Mouse (Mus musculus) heart, adult 2 months (tissue): ENCODE data around the gene Olfr1368. TPM values are rescaled to one million over a fixed set of nuclear protein-coding genes. Genes with fewer than 3 reads are reported as not detected.
A peak's percentile ranks its signal among the peaks of the same experiment; 100 is the strongest.

Source experiments
- DNase-seq, 2 experiments: peaks; one replicate each; pipeline ENCODE4 v3.0.0; 2021
- H3K27ac ChIP-seq: fragments of 200-600 bp; 2 replicates; pipeline ENCODE4 v1.8.1; 2022
- H3K27me3 ChIP-seq: fragments of 200-500 bp; 2 replicates; pipeline ENCODE4 v1.6.1; 2012; ENCODE audit warnings: mild to moderate bottlenecking, low read length, inconsistent platforms, mixed read lengths; ENCODE audit not compliant: control insufficient read depth, insufficient read depth
- H3K36me3 ChIP-seq: fragments of 200-500 bp; 2 replicates; pipeline ENCODE4 v1.6.1; 2012; ENCODE audit warnings: low read length, inconsistent platforms; ENCODE audit not compliant: control insufficient read depth, insufficient read depth
- H3K4me1 ChIP-seq: fragments of 200-500 bp; 2 replicates; pipeline ENCODE4 v1.6.1; 2011; ENCODE audit warnings: low read length; ENCODE audit not compliant: control insufficient read depth, insufficient read depth
- H3K4me3 ChIP-seq: fragments of 200-600 bp; 2 replicates; pipeline ENCODE4 v1.8.1; 2022
- H3K79me2 ChIP-seq: fragments of 200-500 bp; replicated peaks from 2 replicates; pipeline ENCODE4 v1.6.1; 2012; ENCODE audit warnings: mild to moderate bottlenecking, inconsistent platforms, low read length, moderate library complexity, mixed read lengths; ENCODE audit not compliant: control insufficient read depth, insufficient read depth
- H3K9ac ChIP-seq: fragments of 200-500 bp; 2 replicates; pipeline ENCODE4 v1.6.1; 2012; ENCODE audit warnings: low read depth, mild to moderate bottlenecking, control low read depth, inconsistent platforms, low read length, mixed read lengths
- CTCF ChIP-seq: fragments of 200-600 bp; IDR thresholded peaks from 2 replicates; pipeline ENCODE4 v1.8.1; 2022; ENCODE audit warnings: antibody characterized with exemption, mild to moderate bottlenecking, moderate library complexity
- EP300 ChIP-seq: fragments of 200-500 bp; IDR thresholded peaks from 2 replicates; pipeline ENCODE4 v1.6.1; 2011; ENCODE audit warnings: low read depth, low read length, control low read depth; ENCODE audit not compliant: insufficient read depth
- POLR2A ChIP-seq: fragments of 200-500 bp; IDR thresholded peaks from 2 replicates; pipeline ENCODE4 v1.6.1; 2011; ENCODE audit warnings: mild to moderate bottlenecking, low read depth, low read length, control low read depth; ENCODE audit not compliant: insufficient read depth
- WGBS: fragments of 180-500 bp; shearing (Covaris S2); methylation state at CpG from one replicate; pipeline ENCODE4 v1.1.7; 2018; 5-methylcytosine and 5-hydroxymethylcytosine counted together
- intact Hi-C: fragments of 180-260 bp; cut with DNase I; formaldehyde crosslinking; loops from one replicate; pipeline ENCODE4 v1.15.1; 2025
- polyA plus RNA-seq: library from polyadenylated mRNA; depleted of rRNA; stranded (reverse); fragments of >200 nt; gene quantifications from 2 replicates; pipeline ENCODE4 v1.2.3, GENCODE M21; 2012
- total RNA-seq, 2 experiments: library from RNA; stranded (reverse); gene quantifications; 2 replicates each; pipeline ENCODE4 v1.2.3; 2021

The Olfr1368 gene
- total and polyA plus RNA-seq, 3 experiments, result not detected

DNA sequence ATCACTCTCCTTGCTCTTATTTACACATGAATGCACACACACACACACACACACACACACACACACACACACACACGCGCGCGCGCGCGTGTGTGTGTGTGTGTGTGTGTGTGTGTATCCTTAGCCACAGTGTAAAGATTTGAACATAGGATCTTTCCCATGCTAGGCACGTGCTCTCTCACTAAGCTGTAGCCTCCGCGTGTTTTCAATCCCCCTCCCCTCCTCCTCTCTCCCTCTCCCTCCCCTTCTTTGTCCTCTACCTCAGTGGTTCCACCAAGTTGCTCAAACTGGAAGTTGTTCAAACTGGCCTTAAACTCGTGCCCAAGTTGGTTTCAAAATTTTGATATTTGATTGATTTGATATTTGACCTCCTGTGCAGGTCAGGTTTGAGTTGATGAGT is 31.1 kb upstream of the Olfr1368 start:
- no peaks in the 10 kb centered on the region for H3K27me3 ChIP-seq
- intact Hi-C loops, result loop anchor here (10.0 kb wide), 1 partner anchor 1082 kb away; the partner anchor contains the start of gene Elmo1
- peaks cover 2% of the 10 kb centered on the region for H3K36me3 ChIP-seq
- no peak overlapping the region for H3K27ac ChIP-seq
- no peak overlapping the region for H3K9ac ChIP-seq
- TF ChIP-seq POLR2A, result no peak
- H3K79me2 ChIP-seq, result no peaks in the 10 kb centered on the region
- DNase-seq, result no peak
- H3K4me3 ChIP-seq, result no peak overlapping the region
- 79% methylated on average over 11 of the region's 11 CpGs for WGBS
- peaks cover 1% of the 10 kb centered on the region for H3K4me1 ChIP-seq

DNA sequence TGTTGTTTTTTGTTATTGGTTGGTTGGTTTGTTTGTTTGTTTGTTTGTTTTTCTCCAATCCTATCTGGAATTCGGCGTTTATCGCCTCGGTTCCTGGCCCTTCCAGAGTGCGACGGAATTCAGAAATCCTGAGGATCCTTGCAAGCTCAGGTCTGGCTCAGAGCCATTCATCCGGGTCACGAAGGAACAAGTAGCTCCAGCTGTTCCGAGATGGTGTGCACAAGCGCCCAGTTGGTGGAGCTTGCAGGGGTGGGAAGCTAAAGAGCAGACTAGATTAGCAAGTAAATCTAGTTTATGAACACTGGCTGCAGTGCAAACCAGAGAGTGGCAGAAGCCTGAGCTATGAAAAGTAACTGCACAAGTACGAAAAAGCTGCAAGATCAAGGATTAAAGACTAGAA is 27.4 kb upstream of the Olfr1368 start:
- peak overlapping the region; percentile 61 for H3K27ac ChIP-seq
- no peaks in the 10 kb centered on the region for H3K36me3 ChIP-seq
- intact Hi-C loops, result loop anchor here (2.0 to 10.0 kb wide), 6 partner anchors 28 to 1078 kb away; partner anchors contain the start of genes Elmo1 and Zscan26
- DNase-seq, result peak; percentile 89
- 0% methylated on average over 11 of the region's 11 CpGs for WGBS
- H3K79me2 ChIP-seq, result no peaks in the 10 kb centered on the region
- peak overlapping the region; percentile 39 for H3K4me3 ChIP-seq
- H3K4me1 ChIP-seq, result no peaks in the 10 kb centered on the region; the same call in 1 of the 2 replicates
- no peak for TF ChIP-seq EP300
- no peak for TF ChIP-seq CTCF
- peak; percentile 62 for TF ChIP-seq POLR2A
- H3K9ac ChIP-seq, result peak overlapping the region; percentile 25; the same call in 1 of the 2 replicates
- H3K27me3 ChIP-seq, result no peaks in the 10 kb centered on the region

DNA sequence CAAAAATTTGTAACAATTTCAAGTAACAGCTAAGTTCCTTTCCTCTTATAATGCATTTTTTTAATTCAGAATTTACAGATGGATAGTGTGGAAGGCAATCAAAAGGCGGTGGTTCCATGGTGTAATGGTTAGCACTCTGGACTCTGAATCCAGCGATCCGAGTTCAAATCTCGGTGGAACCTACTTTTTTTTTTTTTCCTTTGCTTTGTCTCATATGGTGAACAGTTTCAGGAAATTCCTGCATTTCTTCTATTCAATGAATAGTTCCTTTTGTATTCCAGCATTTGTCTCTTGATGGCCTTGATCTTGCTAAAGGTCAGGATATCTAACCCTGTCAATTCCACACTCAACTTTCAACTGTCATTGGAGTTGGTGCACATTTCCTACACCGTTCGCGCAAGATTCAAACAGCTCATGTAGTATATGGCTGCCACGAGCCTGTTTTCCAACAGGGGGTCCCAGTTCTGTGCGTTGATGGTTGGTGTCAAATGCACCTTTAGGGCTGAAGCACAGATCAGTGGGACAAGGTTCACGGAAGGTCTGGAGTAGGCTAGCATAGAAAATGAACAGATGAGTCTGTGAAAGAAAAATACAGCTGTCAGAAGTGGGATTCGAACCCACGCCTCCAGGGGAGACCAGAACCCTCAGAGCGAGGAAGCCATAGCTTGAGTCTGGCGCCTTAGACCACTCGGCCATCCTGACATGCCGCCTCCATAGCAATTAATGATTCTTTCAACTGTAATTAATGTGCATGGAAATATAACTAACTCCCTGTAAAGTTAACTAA is 26.8 kb upstream of the Olfr1368 start:
- Histone ChIP-seq H3K79me2 (no peaks in the 10 kb centered on the region), H3K36me3 (no peaks in the 10 kb centered on the region), H3K4me1 (no peaks in the 10 kb centered on the region; the same call in 1 of the 2 replicates), H3K27me3 (no peaks in the 10 kb centered on the region), H3K9ac (peak overlapping the region; percentile 20; the same call in 1 of the 2 replicates), H3K4me3 (peak overlapping the region; percentile 43), H3K27ac (peak overlapping the region; percentile 61)
- 1% methylated on average over 16 of the region's 16 CpGs for WGBS
- TF ChIP-seq EP300 (peak; percentile 77; the same call in 1 of the 2 replicates), CTCF (no peak)
- DNase-seq, result peak; percentile 75 to 77
- intact Hi-C loops, result loop anchor here (2.0 to 10.0 kb wide), 6 partner anchors 28 to 1078 kb away; partner anchors contain the start of genes Elmo1 and Zscan26

DNA sequence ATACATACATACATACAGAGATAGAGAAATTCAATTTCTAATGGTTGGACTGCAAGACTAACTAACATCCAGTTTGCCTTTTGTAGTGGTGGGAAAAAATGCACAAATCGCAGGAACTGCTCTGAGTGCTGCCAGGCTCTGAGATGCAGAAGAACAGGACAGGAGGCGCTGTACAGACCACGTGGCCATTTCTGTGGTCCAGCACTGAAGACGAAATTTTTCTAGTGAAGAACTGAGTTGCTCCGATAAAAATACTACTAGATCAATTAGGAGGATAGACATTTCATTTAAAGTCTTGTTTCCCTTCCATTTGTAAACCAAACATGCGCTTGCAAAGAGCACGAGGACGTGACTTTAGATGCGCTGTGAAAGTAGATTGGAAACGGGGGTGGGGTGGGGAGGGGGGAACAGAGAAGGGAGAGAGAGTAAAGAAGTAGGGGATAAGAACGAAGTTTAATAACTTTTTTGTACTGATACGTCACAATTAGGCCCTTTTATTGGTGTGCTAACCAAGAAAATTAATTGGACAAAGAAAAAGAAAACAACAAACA is 26.0 kb upstream of the Olfr1368 start:
- Histone ChIP-seq H3K4me1 (no peaks in the 10 kb centered on the region; the same call in 1 of the 2 replicates), H3K9ac (no peak overlapping the region), H3K27ac (no peak overlapping the region), H3K36me3 (no peaks in the 10 kb centered on the region), H3K27me3 (no peaks in the 10 kb centered on the region), H3K79me2 (no peaks in the 10 kb centered on the region), H3K4me3 (peak overlapping the region; percentile 43)
- peak in 1 of 2 experiments; percentile 26 for DNase-seq
- TF ChIP-seq CTCF, result peak; percentile 34
- TF ChIP-seq POLR2A, result no peak
- 3% methylated on average over 12 of the region's 12 CpGs for WGBS
- intact Hi-C loops, result loop anchor here (2.0 to 10.0 kb wide), 7 partner anchors 29 to 1077 kb away; partner anchors contain the start of genes Elmo1 and Zscan26

DNA sequence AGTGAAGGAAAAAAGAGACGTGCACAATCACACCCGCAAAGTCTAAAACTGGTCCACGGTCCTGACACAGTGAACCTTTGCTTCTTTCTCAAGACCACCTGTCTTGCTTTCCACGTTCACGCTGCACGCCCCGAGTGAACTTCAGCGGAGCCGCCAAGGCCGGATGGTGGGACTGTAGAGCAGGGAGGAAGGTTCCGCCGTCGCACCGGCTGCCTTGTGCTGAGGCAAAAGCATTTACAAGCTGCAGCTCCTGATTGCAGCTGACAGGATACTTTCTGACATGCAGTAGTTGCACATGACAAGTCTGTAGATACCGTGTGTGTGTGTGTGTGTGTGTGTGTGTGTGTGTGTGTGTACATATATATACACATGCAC is 25.5 kb upstream of the Olfr1368 start:
- Histone ChIP-seq H3K4me1 (no peaks in the 10 kb centered on the region; the same call in 1 of the 2 replicates), H3K27ac (no peak overlapping the region), H3K79me2 (no peaks in the 10 kb centered on the region), H3K9ac (no peak overlapping the region), H3K4me3 (no peak overlapping the region), H3K36me3 (no peaks in the 10 kb centered on the region), H3K27me3 (no peaks in the 10 kb centered on the region)
- TF ChIP-seq EP300, result no peak
- no peak for TF ChIP-seq CTCF
- no peak for TF ChIP-seq POLR2A
- intact Hi-C loops, result loop anchor here (2.0 to 10.0 kb wide), 5 partner anchors 106 to 1076 kb away; partner anchors contain the start of genes Elmo1 and Zscan26
- DNase-seq, result no peak
- 26% methylated on average over 15 of the region's 15 CpGs for WGBS
